Mouse (Mus musculus) layer of hippocampus, postnatal 36 days (tissue): ENCODE results near the gene Sult5a1. TPM values are rescaled to one million over a fixed set of nuclear protein-coding genes. Genes with fewer than 3 reads are reported as not detected.

Experiments
- DNase-seq, 2 experiments: peaks; one replicate each; pipeline ENCODE4 v3.0.0; 2022
- microRNA-seq, 2 experiments: library from miRNA; unstranded; fragments of <30 nt; microRNA quantifications; one replicate each; pipeline ENCODE4 v1.2.0; 2021
- total RNA-seq, 2 experiments: library from RNA; stranded (reverse); gene quantifications; 2 replicates each; pipeline ENCODE4 v1.2.3; 2021

The Sult5a1 gene
- total RNA-seq, 2 experiments from 2014 or later = 1.6 to 2.2 TPM

DNA sequence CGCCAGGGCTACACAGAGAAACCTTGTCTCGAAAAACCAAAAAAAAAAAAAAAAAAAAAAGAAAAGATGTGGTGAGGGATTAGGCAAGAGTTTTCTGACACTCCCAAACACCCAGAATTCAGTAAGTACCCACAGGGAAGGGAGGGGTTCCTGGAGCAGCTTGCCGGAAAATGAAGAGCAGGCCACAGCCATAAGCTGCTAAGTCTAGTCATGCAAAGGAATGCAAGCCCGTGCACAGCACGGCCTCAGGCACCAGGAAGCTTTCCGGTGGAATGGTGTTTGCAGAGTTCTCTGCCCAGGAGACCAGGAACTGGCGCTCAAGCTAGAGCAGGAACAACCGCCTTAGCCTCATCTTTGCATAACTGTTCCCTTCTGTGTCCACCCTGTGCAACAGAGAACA lies 57.8 kb downstream of the Sult5a1 start:
- no peak for DNase-seq

DNA sequence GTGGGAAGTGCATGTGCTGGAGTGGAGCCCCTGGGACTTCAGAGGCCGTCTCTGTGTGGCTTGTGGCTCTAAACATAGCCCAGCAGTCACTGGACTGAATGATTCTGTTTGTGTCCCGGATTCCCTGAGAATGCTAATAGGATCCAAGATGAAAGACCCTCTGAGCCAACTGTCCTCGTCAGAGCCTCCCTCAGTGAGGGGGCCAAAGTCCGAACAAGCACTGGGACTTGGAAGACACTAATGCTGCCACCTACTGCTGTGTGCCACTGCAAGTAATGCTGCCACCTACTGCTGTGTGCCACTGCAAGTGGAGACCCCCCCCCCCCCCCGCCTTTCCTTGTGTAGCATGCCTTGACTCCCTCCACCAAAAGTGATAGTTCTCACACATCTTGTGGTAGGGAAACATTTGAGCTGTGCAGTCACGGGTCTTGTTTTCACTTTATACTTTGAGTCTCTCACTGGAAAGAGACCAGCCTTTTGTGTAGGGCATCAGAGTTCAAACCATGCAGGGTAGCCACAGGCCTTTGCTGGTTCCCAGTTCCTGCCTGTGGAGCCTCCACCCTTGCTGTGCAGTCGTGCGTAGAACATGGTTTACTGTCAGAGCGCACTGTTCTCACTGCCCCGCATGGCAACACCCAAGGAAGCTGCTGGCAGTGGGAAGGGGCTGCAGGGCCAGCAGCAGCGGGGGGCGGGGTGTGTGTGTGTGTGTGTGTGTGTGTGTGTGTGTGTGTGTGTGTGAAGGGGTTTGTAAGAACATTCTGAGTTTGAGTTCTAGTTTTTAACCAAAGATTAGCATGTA lies 60.1 kb downstream of the Sult5a1 start:
- DNase-seq = peak in 1 of 2 experiments; percentile 23

DNA sequence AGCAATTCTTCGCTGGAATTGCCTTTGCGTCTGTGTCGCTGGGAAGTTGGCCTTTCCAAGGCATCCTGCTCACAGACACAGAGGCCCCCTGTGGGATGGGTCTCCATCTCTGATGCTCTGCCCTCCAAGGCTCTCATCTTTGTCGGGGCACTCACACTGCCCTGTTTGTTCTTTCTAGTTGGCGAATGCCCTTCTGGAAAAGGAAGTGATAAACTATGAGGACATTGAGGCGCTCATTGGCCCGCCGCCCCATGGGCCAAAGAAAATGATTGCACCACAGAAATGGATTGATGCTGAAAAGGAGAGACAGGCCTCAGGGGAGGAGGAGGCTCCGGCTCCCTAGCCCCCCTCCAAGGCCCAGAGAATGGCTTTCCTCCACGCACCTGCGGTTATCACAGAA lies 60.9 kb downstream of the Sult5a1 start:
- peak in 1 of 2 experiments; percentile 23 for DNase-seq

Small RNAs within 50 kb of the gene (microRNA-seq; reads per million reads assigned to microRNA genes)
- 0.21 to 0.30 reads per million in 2 experiments for gene Mir7079
- gene Mir7080 = 359 to 376 reads per million in 2 experiments

Other genes starting within 250 kb of the Sult5a1 start
- gene Ankrd11, start 116.0 kb downstream of the Sult5a1 start, total RNA-seq = 100 to 1,000 TPM; 164 to 171 TPM
- 10 to 100 TPM; 54.9 to 61.1 TPM for gene Spg7, start 95.4 kb downstream of the Sult5a1 start, total RNA-seq
- gene Rpl13, start 56.0 kb downstream of the Sult5a1 start, total RNA-seq = 100 to 1,000 TPM; 391 to 451 TPM
- 100 to 1,000 TPM; 305 to 318 TPM for gene Cpne7, start 40.9 kb downstream of the Sult5a1 start, total RNA-seq
- gene Dpep1, start 27.9 kb upstream of the Sult5a1 start, total RNA-seq = under 1 TPM in 1 of 2 experiments, not detected in 1; 0.23 TPM
- gene Chmp1a, start 54.4 kb upstream of the Sult5a1 start, total RNA-seq = 100 to 1,000 TPM in 1 of 2 experiments, 10 to 100 TPM in 1; 96.7 to 101 TPM
- 1 to 10 TPM; 5.6 to 7.0 TPM for gene Spata33, start 54.5 kb upstream of the Sult5a1 start, total RNA-seq
- gene Cdk10, start 66.5 kb upstream of the Sult5a1 start, total RNA-seq = 10 to 100 TPM; 89.6 to 99.3 TPM
- gene Spata2l, start 77.9 kb upstream of the Sult5a1 start, total RNA-seq = 10 to 100 TPM; 80.7 to 81.4 TPM
- 10 to 100 TPM; 24.3 to 26.6 TPM for gene Zfp276, start 95.9 kb upstream of the Sult5a1 start, total RNA-seq
- gene Vps9d1, start 96.0 kb upstream of the Sult5a1 start, total RNA-seq = 10 to 100 TPM; 49.7 to 51.6 TPM
- gene Fanca, start 160.3 kb upstream of the Sult5a1 start, total RNA-seq = 1 to 10 TPM; 3.6 to 4.0 TPM
- gene Spire2, start 174.4 kb upstream of the Sult5a1 start, total RNA-seq = 10 to 100 TPM; 15.2 to 17.2 TPM
- gene Tcf25, start 215.4 kb upstream of the Sult5a1 start, total RNA-seq = 100 to 1,000 TPM; 510 to 526 TPM
- gene Mc1r, start 248.8 kb upstream of the Sult5a1 start, total RNA-seq = not detected